Mouse (Mus musculus) midbrain, embryonic 16.5 days (tissue): ENCODE results near the gene Arsa. TPM values are rescaled to one million over a fixed set of nuclear protein-coding genes. Genes with fewer than 3 reads are reported as not detected.

Source experiments
- ATAC-seq: fragments of 200-750 bp; cut with Nextera tagmentation; 2 replicates; pipeline ENCODE4 v1.8.0; 2017; ENCODE audit warnings: moderate TSS enrichment
- H3K27ac ChIP-seq: fragments of 300-500 bp; sonication (generic); 2 replicates; pipeline ENCODE4 v1.5.1; 2014; ENCODE audit warnings: mild to moderate bottlenecking, low read length, mixed read lengths
- H3K27me3 ChIP-seq: fragments of 300-500 bp; sonication (generic); 2 replicates; pipeline ENCODE4 v1.6.1; 2014; ENCODE audit warnings: low read depth, low read length, mixed read lengths; ENCODE audit not compliant: control insufficient read depth, insufficient read depth
- H3K36me3 ChIP-seq: fragments of 300-500 bp; sonication (generic); 2 replicates; pipeline ENCODE4 v1.6.1; 2014; ENCODE audit warnings: mild to moderate bottlenecking, low read length, moderate library complexity, mixed read lengths; ENCODE audit not compliant: control insufficient read depth, insufficient read depth
- H3K4me1 ChIP-seq: fragments of 300-500 bp; sonication (generic); 2 replicates; pipeline ENCODE4 v1.6.1; 2014; ENCODE audit warnings: mild to moderate bottlenecking, low read length, mixed read lengths; ENCODE audit not compliant: control insufficient read depth, insufficient read depth
- H3K4me2 ChIP-seq: fragments of 300-500 bp; sonication (generic); 2 replicates; pipeline ENCODE4 v1.6.1; 2014; ENCODE audit warnings: mild to moderate bottlenecking, low read length, mixed read lengths
- H3K4me3 ChIP-seq: fragments of 300-500 bp; sonication (generic); 2 replicates; pipeline ENCODE4 v1.5.1; 2014; ENCODE audit warnings: low read depth, mild to moderate bottlenecking, low read length, moderate library complexity, mixed read lengths
- H3K9ac ChIP-seq: fragments of 300-500 bp; sonication (generic); 2 replicates; pipeline ENCODE4 v1.6.1; 2014; ENCODE audit warnings: low read depth, low read length, mixed read lengths
- H3K9me3 ChIP-seq: fragments of 300-500 bp; sonication (generic); replicated peaks from 2 replicates; pipeline ENCODE4 v1.6.1; 2014; ENCODE audit warnings: mild to moderate bottlenecking, low read length, mixed read lengths; ENCODE audit not compliant: control insufficient read depth, poor library complexity, severe bottlenecking
- WGBS: fragments of 180-500 bp; shearing (Covaris S2); extraction: QIAGEN DNeasy Blood & Tissue Kit; methylation state at CpG from one replicate; pipeline ENCODE4 v1.1.7; 2014; 5-methylcytosine and 5-hydroxymethylcytosine counted together
- polyA plus RNA-seq: library from polyadenylated mRNA; unstranded; fragments of >200 nt; fragmentation: Nextera tagmentation; extraction: Ambion mirVana; gene quantifications from 2 replicates; pipeline ENCODE4 v1.2.1, GENCODE M21; 2015

Arsa gene
- polyA plus RNA-seq = 32.6 and 37.6 TPM in 2 replicates

DNA sequence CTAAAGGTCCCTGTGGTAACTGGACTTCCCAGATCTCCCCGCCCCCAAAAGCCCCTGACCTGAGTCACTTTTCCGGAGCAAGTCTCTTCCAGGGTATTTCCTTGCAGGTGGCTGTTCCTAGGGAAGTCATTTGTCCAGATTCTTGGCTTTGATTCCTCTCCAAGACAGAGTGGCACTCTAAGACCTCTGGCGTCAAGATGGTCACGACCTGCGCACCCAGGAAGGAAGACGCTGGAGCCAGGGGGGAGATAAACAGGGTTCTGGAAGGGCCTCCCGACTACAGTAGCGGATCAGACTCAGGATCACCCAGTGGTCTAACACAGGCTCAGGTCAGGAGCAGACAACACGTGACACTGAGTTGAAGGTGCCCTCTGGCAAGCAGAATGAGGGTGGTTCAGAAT, at the start of gene Arsa:
Gene Arsa, minus strand, starts transcription at position 335 of the 401 bp plus-strand sequence.
- Histone ChIP-seq H3K9ac (peak within 1 kb of the TSS; percentile 76), H3K4me3 (peak within 1 kb of the TSS; percentile 60), H3K4me1 (peaks cover 11% of the 10 kb centered on the region), H3K27me3 (no peaks in the 10 kb centered on the region), H3K9me3 (no peaks in the 10 kb centered on the region), H3K27ac (peak within 1 kb of the TSS; percentile 83), H3K4me2 (peak within 1 kb of the TSS; percentile 96), H3K36me3 (no peaks in the 10 kb centered on the region)
- 32% methylated on average over 9 of the region's 9 CpGs for WGBS
- no peak for ATAC-seq

DNA sequence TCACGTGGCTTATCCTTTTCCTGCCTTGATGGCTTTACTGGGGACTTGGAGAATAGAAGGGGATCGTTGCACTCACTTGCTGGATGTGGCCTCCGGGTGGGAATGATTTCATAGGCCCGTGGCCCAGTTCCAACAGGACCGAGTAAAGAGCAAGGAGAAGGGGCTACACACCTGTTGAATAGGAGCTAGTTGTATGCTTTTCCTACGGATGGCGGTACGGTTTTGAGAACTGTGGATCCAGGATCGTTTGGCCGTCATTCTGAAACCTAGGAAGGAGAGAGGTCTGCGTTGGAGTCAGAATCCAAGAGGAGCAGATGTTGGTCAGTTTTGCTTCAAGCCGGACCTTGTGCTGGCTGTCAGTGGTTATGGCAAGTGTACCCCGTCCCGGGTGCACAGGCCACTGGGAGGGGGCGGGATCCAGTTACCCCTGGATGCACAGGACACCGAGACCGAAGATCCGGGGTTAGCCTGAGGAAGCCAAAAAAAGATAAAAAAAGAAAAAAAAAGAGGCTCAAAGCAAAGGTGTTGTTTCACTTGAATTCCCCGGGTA, 49.6 kb upstream of the Arsa start:
- Histone ChIP-seq H3K4me2 (no peak overlapping the region), H3K27ac (no peak overlapping the region), H3K27me3 (no peaks in the 10 kb centered on the region), H3K4me1 (peaks cover 2% of the 10 kb centered on the region), H3K4me3 (no peak overlapping the region), H3K36me3 (no peaks in the 10 kb centered on the region), H3K9me3 (no peaks in the 10 kb centered on the region), H3K9ac (no peak overlapping the region)
- 91% methylated on average over 19 of the region's 19 CpGs for WGBS
- ATAC-seq = no peak

DNA sequence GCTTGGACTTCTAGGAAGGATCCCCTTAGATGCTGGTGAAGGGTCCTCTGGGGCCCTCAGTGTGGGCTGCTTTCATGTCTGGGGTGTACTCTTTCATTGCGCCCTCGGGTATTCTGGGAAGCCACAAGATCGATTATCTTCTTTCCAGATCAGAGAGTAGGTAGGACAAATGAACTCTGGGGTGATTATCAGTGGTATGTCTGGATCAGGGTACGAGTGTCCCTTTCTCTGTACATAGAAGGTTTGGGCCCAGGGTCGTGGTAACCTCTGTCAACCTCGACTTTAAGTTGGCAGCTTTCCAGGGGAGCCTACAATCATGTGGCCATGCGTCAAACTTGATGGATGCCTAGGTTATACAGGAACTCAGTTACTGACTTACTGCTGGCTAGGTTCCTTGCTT, 48.7 kb upstream of the Arsa start:
- ATAC-seq = no peak
- Histone ChIP-seq H3K36me3 (peaks cover 3% of the 10 kb centered on the region; the same call in 1 of the 2 replicates), H3K27ac (no peak overlapping the region), H3K4me3 (no peak overlapping the region), H3K27me3 (no peaks in the 10 kb centered on the region), H3K9ac (no peak overlapping the region), H3K9me3 (no peaks in the 10 kb centered on the region), H3K4me1 (no peaks in the 10 kb centered on the region), H3K4me2 (no peak overlapping the region)
- WGBS = 80% methylated on average over 7 of the region's 7 CpGs

DNA sequence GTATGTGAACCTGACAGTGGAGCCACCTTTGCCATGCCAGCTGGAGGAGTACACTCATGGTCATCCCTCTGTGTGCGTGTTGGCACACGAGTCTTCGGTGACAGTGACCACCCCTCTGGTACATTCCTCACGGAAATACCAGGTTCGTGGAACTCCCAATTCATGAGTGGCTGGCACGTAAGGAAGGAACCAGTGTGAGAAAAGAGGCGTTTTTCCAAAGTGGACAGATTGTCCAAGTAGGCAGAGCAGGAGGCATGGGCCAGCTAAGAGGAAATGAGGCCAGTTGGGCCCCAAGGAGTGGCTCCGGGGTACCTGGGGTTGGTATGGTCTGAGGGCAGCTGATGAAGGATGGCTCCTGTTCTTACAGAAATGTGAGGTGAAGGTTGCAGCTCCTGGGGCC, 48.2 kb upstream of the Arsa start:
- Histone ChIP-seq H3K27me3 (no peaks in the 10 kb centered on the region), H3K27ac (no peak overlapping the region), H3K36me3 (peaks cover 3% of the 10 kb centered on the region; the same call in 1 of the 2 replicates), H3K4me2 (no peak overlapping the region), H3K4me1 (no peaks in the 10 kb centered on the region), H3K4me3 (no peak overlapping the region), H3K9me3 (no peaks in the 10 kb centered on the region), H3K9ac (no peak overlapping the region)
- whole genome bisulfite sequencing = 96% methylated on average over 8 of the region's 8 CpGs
- no peak for ATAC-seq

DNA sequence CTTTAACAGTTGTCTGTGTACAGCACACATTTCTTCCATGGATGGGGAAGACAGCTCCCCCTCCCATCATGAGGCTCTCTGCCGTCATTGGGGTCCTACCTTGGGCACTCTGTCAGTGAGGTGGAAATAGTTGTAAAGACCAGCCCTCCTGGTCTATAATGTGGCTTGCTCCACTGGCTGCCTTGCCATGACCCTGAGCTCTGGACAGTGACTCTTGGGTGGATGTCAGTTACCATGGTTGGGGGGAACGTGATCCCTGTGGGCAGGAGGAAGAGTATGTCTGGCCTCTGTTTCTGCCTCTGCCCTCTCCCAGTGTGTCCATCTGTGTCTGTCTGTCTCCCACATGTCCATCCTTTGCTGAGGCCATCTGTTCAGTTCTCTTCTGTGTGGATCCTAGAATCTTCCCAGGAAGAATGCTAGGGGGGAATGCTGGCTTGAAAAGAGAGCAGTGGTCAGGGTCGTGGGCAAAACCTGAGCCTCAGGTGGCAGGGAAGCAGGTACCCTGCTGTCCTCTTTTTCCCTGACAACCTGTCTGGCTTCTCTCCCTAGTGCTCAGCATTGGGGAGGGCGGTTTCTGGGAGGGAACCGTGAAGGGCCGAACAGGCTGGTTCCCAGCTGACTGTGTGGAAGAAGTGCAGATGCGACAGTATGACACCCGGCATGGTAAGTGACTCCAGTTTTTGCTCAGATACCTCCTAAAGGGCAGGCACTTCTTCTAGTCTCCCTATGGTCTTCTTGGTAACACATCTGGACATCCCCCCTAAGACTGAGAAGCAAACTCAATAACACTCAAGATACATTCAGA, 47.6 kb upstream of the Arsa start:
- Histone ChIP-seq H3K27me3 (no peaks in the 10 kb centered on the region), H3K36me3 (peaks cover 3% of the 10 kb centered on the region; the same call in 1 of the 2 replicates), H3K27ac (no peak overlapping the region), H3K9ac (peak overlapping the region; percentile 64), H3K9me3 (no peaks in the 10 kb centered on the region), H3K4me3 (peak overlapping the region; percentile 52), H3K4me2 (peak overlapping the region; percentile 97), H3K4me1 (no peaks in the 10 kb centered on the region)
- no peak for ATAC-seq
- 67% methylated on average over 8 of the region's 8 CpGs for WGBS

DNA sequence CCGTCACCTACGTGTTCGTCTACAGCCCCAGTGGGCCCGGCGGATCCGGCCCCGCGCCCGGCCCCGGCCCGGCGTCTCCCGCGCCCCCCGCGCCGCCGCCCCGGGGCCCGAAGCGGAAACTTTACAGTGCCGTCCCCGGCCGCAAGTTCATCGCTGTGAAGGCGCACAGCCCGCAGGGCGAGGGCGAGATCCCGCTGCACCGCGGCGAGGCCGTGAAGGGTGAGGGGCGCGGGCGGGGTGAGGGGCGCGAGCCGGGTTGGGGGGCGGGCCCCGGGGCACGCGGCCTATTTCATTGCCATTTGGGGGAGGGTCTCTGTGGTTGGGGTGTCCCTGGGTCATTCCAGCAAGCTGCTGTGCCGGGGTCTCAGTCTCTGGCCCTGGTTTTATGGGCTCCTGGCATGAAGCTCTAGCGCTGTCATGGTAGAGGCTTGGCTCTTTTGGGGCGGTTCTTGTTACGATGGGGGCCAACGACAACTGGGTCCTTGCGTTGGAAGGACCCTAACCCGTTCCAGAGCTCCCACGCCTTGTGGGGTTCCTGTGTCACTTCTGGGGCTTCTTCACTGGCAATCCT, 46.9 kb upstream of the Arsa start:
- WGBS = 6% methylated on average over 51 of the region's 52 CpGs
- peak overlapping the region; percentile 64 for H3K9ac ChIP-seq
- H3K9me3 ChIP-seq = no peaks in the 10 kb centered on the region
- H3K4me1 ChIP-seq = no peaks in the 10 kb centered on the region
- peak; percentile 29; the same call in 1 of the 2 replicates for ATAC-seq
- peak overlapping the region; percentile 97 for H3K4me2 ChIP-seq
- H3K27ac ChIP-seq = no peak overlapping the region
- no peaks in the 10 kb centered on the region for H3K27me3 ChIP-seq
- H3K4me3 ChIP-seq = peak overlapping the region; percentile 52
- H3K36me3 ChIP-seq = peaks cover 3% of the 10 kb centered on the region; the same call in 1 of the 2 replicates

DNA sequence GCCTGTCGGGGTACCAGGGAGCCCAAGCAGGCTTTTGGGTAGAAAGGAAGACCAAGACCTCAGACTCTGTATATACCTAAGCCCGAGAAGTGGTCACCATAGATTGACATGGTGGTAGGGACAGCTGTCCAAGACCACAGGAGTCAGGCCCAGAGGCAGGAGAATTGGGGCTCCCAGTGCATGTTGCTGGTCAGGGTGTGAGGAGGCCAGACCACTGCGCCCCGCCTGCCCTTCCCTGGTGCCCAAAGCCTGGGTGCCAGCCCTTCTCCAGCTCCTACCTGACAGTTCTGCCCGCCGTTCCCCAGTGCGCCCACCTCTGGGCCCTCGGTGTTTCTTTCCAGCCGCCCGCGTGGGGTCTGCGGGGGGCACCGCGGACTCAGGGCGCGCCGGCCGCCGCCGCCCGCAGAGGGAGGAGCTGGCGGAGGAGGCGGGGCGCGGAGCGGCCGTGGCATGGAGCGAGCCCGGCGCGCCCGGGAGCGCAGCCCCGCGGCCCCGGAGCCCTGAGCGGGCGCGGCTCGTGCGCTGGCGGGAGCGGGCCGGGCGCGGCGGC, 46.1 kb upstream of the Arsa start:
- Histone ChIP-seq H3K9ac (peak overlapping the region; percentile 64), H3K4me1 (no peaks in the 10 kb centered on the region), H3K4me3 (peak overlapping the region; percentile 52), H3K27me3 (no peaks in the 10 kb centered on the region), H3K36me3 (peaks cover 3% of the 10 kb centered on the region; the same call in 1 of the 2 replicates), H3K27ac (no peak overlapping the region), H3K9me3 (no peaks in the 10 kb centered on the region), H3K4me2 (peak overlapping the region; percentile 97)
- 10% methylated on average over 16 of the region's 47 CpGs for WGBS
- ATAC-seq = peak; percentile 40; the same call in 1 of the 2 replicates

DNA sequence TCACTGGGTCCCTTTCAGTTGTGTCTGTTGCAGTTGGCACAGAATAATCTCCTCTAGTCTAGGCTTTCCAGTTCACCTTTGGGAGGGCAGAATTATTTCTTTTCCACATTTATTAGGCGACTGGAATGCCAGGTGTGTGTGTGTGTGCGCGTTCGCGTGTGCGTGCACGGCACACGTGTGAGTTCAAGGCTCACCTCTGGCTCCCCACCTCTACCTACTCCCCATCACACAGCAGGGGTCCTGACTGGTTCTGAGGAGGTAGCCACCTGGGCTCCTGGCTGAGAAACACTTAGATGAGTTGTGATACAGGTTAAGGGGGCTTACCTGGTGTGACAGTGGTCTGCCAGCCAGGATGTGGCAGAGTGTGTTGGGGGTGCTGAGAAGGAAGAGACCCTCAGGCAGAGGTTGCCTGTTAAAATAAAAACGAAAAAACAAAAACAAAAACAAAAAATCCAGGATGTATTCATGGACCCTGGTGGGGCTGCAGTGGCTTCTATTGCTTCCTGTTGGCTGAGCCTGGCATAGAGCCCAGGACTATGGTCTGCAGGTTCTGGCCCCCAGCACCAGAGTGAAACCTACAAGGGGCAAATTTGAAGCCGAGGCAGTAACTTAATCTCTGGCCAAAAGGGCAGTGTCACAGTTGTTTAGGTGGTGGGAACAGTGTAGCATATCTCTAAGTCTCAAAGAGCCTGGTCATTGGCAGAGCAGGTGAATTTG, 45.5 kb upstream of the Arsa start:
- H3K27ac ChIP-seq = no peak overlapping the region
- peak overlapping the region; percentile 97 for H3K4me2 ChIP-seq
- no peak overlapping the region; the same call in 1 of the 2 replicates for H3K9ac ChIP-seq
- WGBS = 89% methylated on average over 10 of the region's 10 CpGs
- H3K4me3 ChIP-seq = no peak overlapping the region; the same call in 1 of the 2 replicates
- ATAC-seq = no peak
- no peaks in the 10 kb centered on the region for H3K4me1 ChIP-seq
- no peaks in the 10 kb centered on the region for H3K9me3 ChIP-seq
- H3K27me3 ChIP-seq = no peaks in the 10 kb centered on the region
- peaks cover 3% of the 10 kb centered on the region; the same call in 1 of the 2 replicates for H3K36me3 ChIP-seq
